Mouse (Mus musculus): ENCODE results near the gene Tmem192. TPM values are rescaled to one million over a fixed set of nuclear protein-coding genes. Genes with fewer than 3 reads are reported as not detected.
"Not testable (repeated sequence)": the region's sequence is repeated elsewhere in the genome, so short reads cannot be mapped to it uniquely, and the experiment has no call there.

Gene Tmem192
- total RNA-seq, 2 experiments from 2014 or later = 15.7 to 17.0 TPM

- intact Hi-C loops (cut with DNase I) = no loop called here
- DNase-seq = no peak
Observed at GRCm38 (mm10) chr8:64952101-64952500, 5.1 kb downstream of the Tmem192 start.

DNA sequence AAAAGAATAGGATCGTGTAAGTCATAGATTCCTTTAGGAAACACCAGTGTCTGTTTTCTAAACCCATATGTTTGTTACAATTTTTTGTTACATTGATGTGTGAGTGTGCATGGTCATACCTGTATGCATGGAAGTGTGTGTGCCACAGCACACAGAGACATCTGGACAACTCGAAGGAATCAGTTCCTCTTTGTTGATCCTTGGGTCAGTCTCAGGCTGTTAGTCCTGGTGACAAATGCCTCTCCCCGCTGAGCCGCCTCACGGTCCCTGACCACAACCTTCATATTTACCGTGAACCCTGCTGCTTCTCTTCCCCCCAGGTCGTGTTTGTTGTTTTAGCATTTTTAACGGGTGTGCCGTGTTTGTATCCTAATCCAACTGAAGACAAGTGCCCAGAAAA, 12.0 kb downstream of the Tmem192 start:
- no peak for DNase-seq
- intact Hi-C loops (cut with DNase I) = no loop called here

- intact Hi-C loops (cut with DNase I) = no loop called here
- no peak for DNase-seq
Observed at GRCm38 (mm10) chr8:64962836-64963235, 15.9 kb downstream of the Tmem192 start.

DNA sequence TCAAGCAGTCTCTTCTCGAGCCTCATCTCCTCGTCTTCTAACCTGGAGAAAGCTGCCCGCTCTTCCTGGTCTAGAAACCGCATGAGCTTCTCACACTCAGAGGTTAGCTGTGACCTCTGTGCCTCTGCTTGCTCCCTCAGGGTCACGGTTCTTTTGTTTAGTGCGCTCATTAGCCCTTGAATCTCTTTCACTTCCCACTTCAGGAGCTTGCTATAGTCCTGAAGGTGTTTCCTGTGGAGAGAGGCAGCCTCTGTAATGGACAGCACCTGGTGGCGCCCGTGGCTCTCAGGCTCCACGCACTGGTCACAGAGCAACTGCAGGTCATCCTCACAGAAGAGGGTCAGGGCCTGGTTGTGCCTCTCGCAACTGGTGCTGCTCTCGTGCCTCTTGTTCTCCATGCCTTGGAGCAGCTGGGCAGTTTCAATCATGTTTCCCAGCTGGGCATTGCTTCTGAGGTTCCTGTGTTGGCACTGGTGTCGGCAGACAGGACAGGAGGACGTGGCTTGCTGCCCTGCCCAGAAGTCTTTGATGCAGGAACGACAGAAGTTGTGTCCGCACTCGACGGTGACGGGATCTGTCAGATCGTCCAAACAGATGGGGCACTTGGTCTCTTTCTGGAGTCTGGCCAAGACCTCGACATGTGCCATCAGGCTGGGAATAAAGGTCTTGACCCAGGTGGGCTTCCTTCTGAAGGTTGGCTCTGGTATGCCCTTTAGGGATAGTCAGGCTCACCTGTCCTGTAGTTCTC, 36.3 kb downstream of the Tmem192 start:
- intact Hi-C loops (cut with DNase I) = no loop called here
- no peak for DNase-seq

GRCm38 (mm10) chr8:64987731-64988130, 40.7 kb downstream of the Tmem192 start, which contains the start of gene Trim75:
Gene Trim75, minus strand, starts transcription at chr8:64987831.
- no peak for DNase-seq
- intact Hi-C loops (cut with DNase I) = no loop called here

DNA sequence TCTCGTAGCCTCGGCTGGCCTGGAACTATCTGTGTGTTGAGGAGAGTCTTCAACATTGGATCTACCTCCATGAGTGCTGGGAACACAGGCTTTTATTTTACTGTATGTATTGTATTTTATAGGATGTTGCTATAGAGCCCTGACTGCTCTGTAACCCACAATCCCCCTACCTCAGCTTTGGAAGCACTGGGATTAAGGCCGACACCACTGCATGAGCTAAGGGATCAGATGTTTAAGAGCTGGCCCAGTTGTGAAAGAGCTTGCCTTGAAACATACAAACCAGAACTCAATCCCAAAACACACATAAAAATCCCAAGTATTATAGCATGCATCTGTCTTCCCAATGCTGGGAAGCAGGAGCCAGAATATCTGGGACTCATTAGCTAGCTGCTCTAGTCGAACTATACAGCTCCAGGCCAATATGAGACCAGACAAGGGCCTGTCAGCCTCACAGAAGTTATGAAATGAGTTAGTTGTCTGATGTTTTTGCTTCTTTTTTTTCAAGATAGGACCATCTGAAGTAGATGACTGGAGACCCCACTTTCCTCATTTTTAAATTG, 51.9 kb downstream of the Tmem192 start:
- no peak for DNase-seq
- intact Hi-C loops (cut with DNase I) = no loop called here

DNA sequence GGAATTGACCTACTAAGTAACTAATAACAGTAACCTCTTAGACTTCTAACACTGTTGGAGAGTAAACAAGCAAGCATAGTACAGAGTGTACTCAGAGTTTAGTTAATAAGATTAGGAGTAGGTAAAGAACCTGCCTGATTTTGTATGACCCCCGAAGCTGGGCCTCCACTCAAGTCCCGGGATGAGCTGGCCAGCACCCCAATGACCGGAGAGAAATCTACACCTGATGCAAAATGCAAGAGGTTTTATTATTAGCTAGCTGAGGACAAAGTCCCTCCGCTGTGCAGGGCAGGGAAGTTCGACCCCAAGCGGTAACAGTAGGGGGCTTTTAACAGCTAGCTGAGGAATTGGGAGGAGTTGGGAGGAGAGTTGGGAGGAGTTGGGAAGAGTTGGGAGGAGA, 60.6 kb downstream of the Tmem192 start:
- intact Hi-C loops (cut with DNase I); DNase-seq: not testable (repeated sequence)

DNA sequence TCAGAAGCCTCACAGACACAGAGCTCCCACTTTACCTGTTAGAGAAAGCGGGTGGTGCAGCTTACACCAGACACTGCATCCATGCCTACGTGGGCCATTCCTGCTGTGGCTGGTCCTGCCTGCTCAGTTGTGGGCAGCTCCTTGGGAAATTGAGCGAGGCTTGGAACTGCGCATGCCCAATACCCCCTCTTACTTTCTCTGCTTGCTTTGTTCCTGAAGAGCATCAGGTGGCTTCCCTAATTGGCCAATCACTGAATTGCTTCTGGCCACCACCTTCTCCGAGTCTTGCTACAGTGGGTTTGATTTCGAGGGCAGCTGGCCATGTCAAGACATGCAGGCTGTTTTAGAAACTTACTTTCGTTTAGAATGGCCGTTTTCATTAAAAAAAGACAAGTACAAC, 71.4 kb downstream of the Tmem192 start, which contains the start of the genes Trim61 and Trim60:
Gene Trim61 (minus strand): TSS at position 101 of the 400 bp plus-strand sequence.
Gene Trim60 (minus strand): TSS at position 162 of the 400 bp plus-strand sequence.
- no peak for DNase-seq
- intact Hi-C loops (cut with DNase I) = no loop called here

Other genes with a start within 250 kb of the Tmem192 start
- gene Msmo1, start 213.4 kb upstream of the Tmem192 start, total RNA-seq (2021) = 1 to 10 TPM; 7.7 to 8.8 TPM
- gene Klhl2, start 97.2 kb upstream of the Tmem192 start, total RNA-seq (2021) = 10 to 100 TPM; 13.5 to 14.0 TPM
- gene Trim75, start 40.6 kb downstream of the Tmem192 start, total RNA-seq (2021) = not detected
- gene Trim61, start 71.3 kb downstream of the Tmem192 start, total RNA-seq (2021) = not detected
- gene Trim60, start 71.4 kb downstream of the Tmem192 start, total RNA-seq (2021) = not detected
- not detected for gene Apela, start 90.2 kb downstream of the Tmem192 start, total RNA-seq (2021)
- gene Gm10663, start 127.8 kb downstream of the Tmem192 start, total RNA-seq (2021) = not detected
- not detected for gene BC030870, start 182.4 kb downstream of the Tmem192 start, total RNA-seq (2021)